Mouse (Mus musculus): ENCODE data around the gene Iffo2.

GRCm38 (mm10) chr4:139511557-139511956 lies 18.8 kb upstream of the Iffo2 start:
- no peak for TF ChIP-seq CTCF (IDR thresholded peaks at IDR 0.05; ENCODE audit: extremely low read depth, insufficient read length, insufficient replicate concordance, low read depth, low read length)
- no peak for TF ChIP-seq POLR2A (IDR thresholded peaks at IDR 0.05; ENCODE audit: low read depth, low read length)

All from small intestine, adult 2 months (tissue).